In the genomic region with DNA sequence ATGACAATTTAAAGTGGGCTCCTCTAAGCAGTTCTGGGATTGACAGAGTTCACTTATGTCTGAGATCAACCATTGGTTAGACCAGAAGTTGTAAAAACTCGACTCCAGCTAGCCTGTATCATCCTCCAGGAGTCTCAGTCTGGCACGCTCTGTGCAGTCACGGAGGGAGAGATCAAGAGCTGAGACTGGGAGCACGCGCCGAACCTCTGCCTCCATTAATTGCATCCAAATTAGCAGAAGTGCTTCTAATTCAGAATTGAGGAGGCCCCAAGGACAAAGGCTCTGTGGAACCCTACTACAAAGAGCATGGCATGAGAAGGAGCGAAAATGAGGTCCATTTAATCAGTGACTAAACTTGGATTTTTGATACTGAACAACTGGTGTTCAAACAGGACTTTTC, we compare ENCODE assay signal across 26 mouse cellular contexts.
DNase-seq lines count a peak whose midpoint lies in the region; ATAC-seq and TF ChIP-seq lines count a peak whose summit lies in the region.
"Had no signal": no experiment of that assay in that cellular context is flagged by ENCODE, and none has a peak within 500 bp of the region (broad histone marks: within the 10 kb centered on the region; RNA-seq: fewer than 3 reads in every experiment).

No protein-coding gene starts in this region.

- no peak overlapping the region for H3K27ac ChIP-seq in heart, embryonic 12.5 days (ENCODE audit: poor library complexity, severe bottlenecking)
- H3K27ac ChIP-seq in heart, adult 2 months, result no peak overlapping the region
- no peak overlapping the region for H3K27ac ChIP-seq in neural tube, embryonic 13.5 days (replicated peaks)
- no peak overlapping the region for H3K27ac ChIP-seq in neural tube, embryonic 15.5 days (replicated peaks)
- H3K27ac ChIP-seq in forebrain, embryonic 15.5 days (replicated peaks), result no peak overlapping the region
- H3K27ac ChIP-seq in hindbrain, embryonic 12.5 days, result no peak overlapping the region
- H3K27ac ChIP-seq: embryonic facial prominence, embryonic 13.5 days; gastrocnemius, adult 2 months; hindbrain, embryonic 13.5 days; kidney, embryonic 15.5 days; limb, embryonic 15.5 days; liver, embryonic 14.5 days; midbrain, embryonic 12.5 days; stomach, embryonic 15.5 days had no signal

- no peaks in the 10 kb centered on the region for H3K4me1 ChIP-seq in heart, embryonic 12.5 days (replicated peaks)
- no peaks in the 10 kb centered on the region for H3K4me1 ChIP-seq in heart, adult 2 months (ENCODE audit: control insufficient read depth, insufficient read depth, low read length)
- no peaks in the 10 kb centered on the region for H3K4me1 ChIP-seq in neural tube, embryonic 13.5 days (replicated peaks)
- H3K4me1 ChIP-seq in neural tube, embryonic 15.5 days, result no peaks in the 10 kb centered on the region
- peaks cover 9% of the 10 kb centered on the region; the same call in 1 of the 2 replicates for H3K4me1 ChIP-seq in forebrain, embryonic 15.5 days
- no peaks in the 10 kb centered on the region for H3K4me1 ChIP-seq in hindbrain, embryonic 12.5 days
- H3K4me1 ChIP-seq: embryonic facial prominence, embryonic 13.5 days; hindbrain, embryonic 13.5 days; kidney, embryonic 15.5 days; limb, embryonic 15.5 days; stomach, embryonic 15.5 days had no signal

- H3K9ac ChIP-seq in heart, embryonic 12.5 days, result no peak overlapping the region
- no peak overlapping the region for H3K9ac ChIP-seq in heart, adult 2 months (ENCODE audit: low read depth, low read length)
- no peak overlapping the region for H3K9ac ChIP-seq in neural tube, embryonic 13.5 days
- H3K9ac ChIP-seq in neural tube, embryonic 15.5 days (replicated peaks), result no peak overlapping the region
- H3K9ac ChIP-seq in forebrain, embryonic 15.5 days (replicated peaks), result no peak overlapping the region
- H3K9ac ChIP-seq in hindbrain, embryonic 12.5 days, result no peak overlapping the region
- H3K9ac ChIP-seq: embryonic facial prominence, embryonic 13.5 days; hindbrain, embryonic 13.5 days; kidney, embryonic 15.5 days; limb, embryonic 15.5 days; liver, embryonic 14.5 days; lung, embryonic 14.5 days; midbrain, embryonic 12.5 days; stomach, embryonic 15.5 days had no signal

- H3K79me2 ChIP-seq in heart, adult 2 months (replicated peaks; ENCODE audit: control insufficient read depth, insufficient read depth, low read length), result no peaks in the 10 kb centered on the region

- TF ChIP-seq CTCF in heart, adult 2 months (IDR thresholded peaks at IDR 0.05), result no peak

- no peaks in the 10 kb centered on the region for H3K9me3 ChIP-seq in heart, embryonic 12.5 days (replicated peaks)
- no peaks in the 10 kb centered on the region for H3K9me3 ChIP-seq in neural tube, embryonic 13.5 days
- H3K9me3 ChIP-seq in neural tube, embryonic 15.5 days (replicated peaks), result no peaks in the 10 kb centered on the region
- H3K9me3 ChIP-seq in forebrain, embryonic 15.5 days, result no peaks in the 10 kb centered on the region
- H3K9me3 ChIP-seq in hindbrain, embryonic 12.5 days (replicated peaks), result no peaks in the 10 kb centered on the region
- H3K9me3 ChIP-seq: embryonic facial prominence, embryonic 13.5 days; hindbrain, embryonic 13.5 days; kidney, embryonic 15.5 days; limb, embryonic 15.5 days; midbrain, embryonic 12.5 days; stomach, embryonic 15.5 days had no signal

- H3K27me3 ChIP-seq in heart, embryonic 12.5 days (replicated peaks), result no peaks in the 10 kb centered on the region
- no peaks in the 10 kb centered on the region for H3K27me3 ChIP-seq in heart, adult 2 months (ENCODE audit: control insufficient read depth, insufficient read depth, low read length)
- H3K27me3 ChIP-seq in neural tube, embryonic 13.5 days, result no peaks in the 10 kb centered on the region
- no peaks in the 10 kb centered on the region for H3K27me3 ChIP-seq in neural tube, embryonic 15.5 days (replicated peaks)
- H3K27me3 ChIP-seq in forebrain, embryonic 15.5 days, result no peaks in the 10 kb centered on the region
- no peaks in the 10 kb centered on the region for H3K27me3 ChIP-seq in hindbrain, embryonic 12.5 days
- H3K27me3 ChIP-seq: embryonic facial prominence, embryonic 13.5 days; hindbrain, embryonic 13.5 days; kidney, embryonic 15.5 days; limb, embryonic 15.5 days; midbrain, embryonic 12.5 days; Patski; stomach, embryonic 15.5 days had no signal

- no peak for DNase-seq in heart, adult 2 months
- no peak for DNase-seq in gastrocnemius, postnatal 14 days
- DNase-seq: adrenal gland, adult 2 months; cerebellum, adult 11-12 months; cerebellum, postnatal 14 days; gastrocnemius, adult 2 months; kidney, adult 11 months; kidney, postnatal 36 days; left cerebral cortex, postnatal 4 days; lung, embryonic 14.5 days; right cerebral cortex, postnatal 4 days; thymus, postnatal 25 days had no signal

- H3K36me3 ChIP-seq in heart, embryonic 12.5 days, result no peaks in the 10 kb centered on the region
- no peaks in the 10 kb centered on the region for H3K36me3 ChIP-seq in heart, adult 2 months (ENCODE audit: control insufficient read depth, insufficient read depth, low read length)
- no peaks in the 10 kb centered on the region for H3K36me3 ChIP-seq in neural tube, embryonic 13.5 days
- no peaks in the 10 kb centered on the region for H3K36me3 ChIP-seq in neural tube, embryonic 15.5 days
- H3K36me3 ChIP-seq in forebrain, embryonic 15.5 days, result no peaks in the 10 kb centered on the region
- no peaks in the 10 kb centered on the region for H3K36me3 ChIP-seq in hindbrain, embryonic 12.5 days
- H3K36me3 ChIP-seq: embryonic facial prominence, embryonic 13.5 days; hindbrain, embryonic 13.5 days; kidney, embryonic 15.5 days; limb, embryonic 15.5 days; midbrain, embryonic 12.5 days; stomach, embryonic 15.5 days had no signal

- H3K4me3 ChIP-seq in heart, embryonic 12.5 days, result no peak overlapping the region
- H3K4me3 ChIP-seq in heart, adult 2 months, result no peak overlapping the region
- H3K4me3 ChIP-seq in neural tube, embryonic 13.5 days, result no peak overlapping the region
- H3K4me3 ChIP-seq in neural tube, embryonic 15.5 days (replicated peaks), result no peak overlapping the region
- no peak overlapping the region for H3K4me3 ChIP-seq in forebrain, embryonic 15.5 days
- H3K4me3 ChIP-seq in hindbrain, embryonic 12.5 days, result no peak overlapping the region
- H3K4me3 ChIP-seq: embryonic facial prominence, embryonic 13.5 days; erythroblast, embryonic 14.5 days; gastrocnemius, adult 2 months; hindbrain, embryonic 13.5 days; kidney, embryonic 15.5 days; limb, embryonic 15.5 days; midbrain, embryonic 12.5 days; stomach, embryonic 15.5 days had no signal

- ATAC-seq in heart, embryonic 12.5 days (ENCODE audit: insufficient number of reproducible peaks, low FRiP score), result no peak; the same call in 1 of the 2 replicates
- 0 out of 2 replicates have a peak, but pooled peaks have one; percentile 23 for ATAC-seq in neural tube, embryonic 13.5 days (ENCODE audit: low read depth)
- ATAC-seq in neural tube, embryonic 15.5 days (ENCODE audit: low FRiP score), result no peak
- no peak for ATAC-seq in forebrain, embryonic 15.5 days (replicated peaks)
- ATAC-seq in hindbrain, embryonic 12.5 days (ENCODE audit: low FRiP score), result no peak
- ATAC-seq: Patski had no signal

- WGBS in heart, embryonic 12.5 days, result 50% methylated on average over 7 of the region's 7 CpGs
- WGBS in heart, adult 2 months, result 56% methylated on average over 7 of the region's 7 CpGs
- 68% methylated on average over 7 of the region's 7 CpGs for WGBS in neural tube, embryonic 13.5 days
- 62% methylated on average over 7 of the region's 7 CpGs for WGBS in neural tube, embryonic 15.5 days
- 16% methylated on average over 7 of the region's 7 CpGs for WGBS in forebrain, embryonic 15.5 days
- 82% methylated on average over 7 of the region's 7 CpGs for WGBS in hindbrain, embryonic 12.5 days

- intact Hi-C loops in heart, adult 2 months (cut with DNase I), result no loop called here
- intact Hi-C loops in gastrocnemius, postnatal 14 days (cut with DNase I; ENCODE audit: low total_unique reads), result no loop called here

- TF ChIP-seq POLR2A in heart, adult 2 months (IDR thresholded peaks at IDR 0.05; ENCODE audit: insufficient read depth, low read depth, low read length), result no peak

- TF ChIP-seq EP300 in heart, adult 2 months (IDR thresholded peaks at IDR 0.05; ENCODE audit: insufficient read depth, low read depth, low read length), result no peak

- peak overlapping the region; percentile 36 for H3K4me2 ChIP-seq in heart, embryonic 12.5 days
- H3K4me2 ChIP-seq in neural tube, embryonic 13.5 days, result no peak overlapping the region
- no peak overlapping the region for H3K4me2 ChIP-seq in neural tube, embryonic 15.5 days
- peak overlapping the region; percentile 24 for H3K4me2 ChIP-seq in forebrain, embryonic 15.5 days (replicated peaks)
- no peak overlapping the region for H3K4me2 ChIP-seq in hindbrain, embryonic 12.5 days (replicated peaks)
- H3K4me2 ChIP-seq: embryonic facial prominence, embryonic 13.5 days; hindbrain, embryonic 13.5 days; kidney, embryonic 15.5 days; limb, embryonic 15.5 days; lung, embryonic 14.5 days; midbrain, embryonic 12.5 days; stomach, embryonic 15.5 days had no signal

Comparison
In these comparisons a context has a peak if more than half of its experiments do, and no peak if none do; other contexts are left out.
1. H3K4me2 ChIP-seq: peak in heart, embryonic 12.5 days (single experiment) and forebrain, embryonic 15.5 days (single experiment); none in neural tube, embryonic 13.5 days (single experiment), neural tube, embryonic 15.5 days (single experiment) and hindbrain, embryonic 12.5 days (single experiment).